Mouse (Mus musculus): ENCODE results near the gene Prss12.

GRCm38 (mm10) chr3:123526313-123527067 is 79.8 kb downstream of the Prss12 start:
- TF ChIP-seq CTCF (IDR thresholded peaks at IDR 0.05; ENCODE audit: extremely low read depth, insufficient read depth, low read length) (no peak), POLR2A (IDR thresholded peaks at IDR 0.05; ENCODE audit: extremely low read depth, insufficient read depth, low read length) (no peak)

All from cortical plate, adult 2 months (tissue).